Mouse (Mus musculus) kidney, embryonic 15.5 days (tissue): ENCODE measurements around the gene Plcl1. TPM values are rescaled to one million over a fixed set of nuclear protein-coding genes. Genes with fewer than 3 reads are reported as not detected.

Experiments used
- ATAC-seq: fragments of 200-750 bp; cut with Nextera tagmentation; replicated peaks from 2 replicates; pipeline ENCODE4 v1.8.0; 2017; ENCODE audit warnings: moderate TSS enrichment; ENCODE audit not compliant: low FRiP score
- H3K27ac ChIP-seq: fragments of 300-500 bp; sonication (generic); 2 replicates; pipeline ENCODE4 v1.5.1; 2015; ENCODE audit warnings: mild to moderate bottlenecking, inconsistent platforms
- H3K27me3 ChIP-seq: fragments of 300-500 bp; sonication (generic); 2 replicates; pipeline ENCODE4 v1.6.1; 2015; ENCODE audit warnings: inconsistent platforms
- H3K36me3 ChIP-seq: fragments of 300-500 bp; sonication (generic); 2 replicates; pipeline ENCODE4 v1.6.1; 2015; ENCODE audit warnings: inconsistent platforms
- H3K4me1 ChIP-seq: fragments of 300-500 bp; sonication (generic); 2 replicates; pipeline ENCODE4 v1.6.1; 2015; ENCODE audit warnings: inconsistent platforms
- H3K4me2 ChIP-seq: fragments of 300-500 bp; sonication (generic); 2 replicates; pipeline ENCODE4 v1.6.1; 2015; ENCODE audit warnings: moderate library complexity, mild to moderate bottlenecking, inconsistent platforms
- H3K4me3 ChIP-seq: fragments of 300-500 bp; sonication (generic); replicated peaks from 2 replicates; pipeline ENCODE4 v1.5.1; 2015; ENCODE audit warnings: mild to moderate bottlenecking, inconsistent platforms
- H3K9ac ChIP-seq: fragments of 300-500 bp; sonication (generic); 2 replicates; pipeline ENCODE4 v1.6.1; 2015; ENCODE audit warnings: mild to moderate bottlenecking, inconsistent platforms
- H3K9me3 ChIP-seq: fragments of 300-500 bp; sonication (generic); replicated peaks from 2 replicates; pipeline ENCODE4 v1.6.1; 2016; ENCODE audit warnings: inconsistent platforms
- WGBS: fragments of 180-500 bp; shearing (Covaris S2); methylation state at CpG from one replicate; pipeline ENCODE4 v1.1.7; 2015; ENCODE audit warnings: mixed read lengths; 5-methylcytosine and 5-hydroxymethylcytosine counted together
- polyA plus RNA-seq: library from polyadenylated mRNA; unstranded; fragments of >200 nt; fragmentation: Nextera tagmentation; extraction: Ambion mirVana; gene quantifications from 2 replicates; pipeline ENCODE4 v1.2.1, GENCODE M21; 2015

Gene Plcl1
- polyA plus RNA-seq, 1 experiment from 2014 or later: 4.8 TPM

- Histone ChIP-seq H3K36me3 (no peaks in the 10 kb centered on the region), H3K4me2 (no peak overlapping the region), H3K4me1 (peaks cover 16% of the 10 kb centered on the region), H3K27ac (no peak overlapping the region), H3K4me3 (no peak overlapping the region), H3K9ac (no peak overlapping the region), H3K27me3 (no peaks in the 10 kb centered on the region), H3K9me3 (no peaks in the 10 kb centered on the region)
- 79% methylated on average over 3 of the region's 3 CpGs for WGBS
- no peak for ATAC-seq
Observed at GRCm38 (mm10) chr1:55729332-55729731, 323.6 kb downstream of the Plcl1 start.

- peaks cover 20% of the 10 kb centered on the region for H3K4me1 ChIP-seq
- no peak overlapping the region for H3K9ac ChIP-seq
- no peaks in the 10 kb centered on the region for H3K27me3 ChIP-seq
- no peak overlapping the region for H3K27ac ChIP-seq
- 32% methylated on average over 3 of the region's 3 CpGs for WGBS
- H3K4me3 ChIP-seq: no peak overlapping the region
- H3K9me3 ChIP-seq: no peaks in the 10 kb centered on the region
- no peaks in the 10 kb centered on the region for H3K36me3 ChIP-seq
- ATAC-seq: 0 out of 2 replicates have a peak, but pooled peaks have one; percentile 18
- no peak overlapping the region for H3K4me2 ChIP-seq
Observed at GRCm38 (mm10) chr1:55732951-55733350, 327.2 kb downstream of the Plcl1 start.

GRCm38 (mm10) chr1:55736054-55736740 is 330.5 kb downstream of the Plcl1 start:
- H3K36me3 ChIP-seq: no peaks in the 10 kb centered on the region
- H3K4me3 ChIP-seq: no peak overlapping the region
- H3K4me1 ChIP-seq: peaks cover 29% of the 10 kb centered on the region
- no peak overlapping the region for H3K27ac ChIP-seq
- no peak overlapping the region for H3K4me2 ChIP-seq
- no peaks in the 10 kb centered on the region for H3K27me3 ChIP-seq
- no peak overlapping the region for H3K9ac ChIP-seq
- WGBS: 81% methylated on average over 14 of the region's 14 CpGs
- H3K9me3 ChIP-seq: no peaks in the 10 kb centered on the region
- peak; percentile 83 for ATAC-seq

GRCm38 (mm10) chr1:55736762-55737288 is 331.1 kb downstream of the Plcl1 start:
- WGBS: 28% methylated on average over 5 of the region's 5 CpGs
- Histone ChIP-seq H3K4me2 (no peak overlapping the region), H3K27me3 (no peaks in the 10 kb centered on the region), H3K36me3 (no peaks in the 10 kb centered on the region), H3K9me3 (no peaks in the 10 kb centered on the region), H3K4me3 (no peak overlapping the region), H3K27ac (no peak overlapping the region), H3K9ac (no peak overlapping the region), H3K4me1 (peaks cover 29% of the 10 kb centered on the region)
- ATAC-seq: 0 out of 2 replicates have a peak, but pooled peaks have one; percentile 23

- H3K9ac ChIP-seq: no peak overlapping the region
- H3K36me3 ChIP-seq: no peaks in the 10 kb centered on the region
- 59% methylated on average over 12 of the region's 12 CpGs for WGBS
- ATAC-seq: no peak
- no peak overlapping the region for H3K4me3 ChIP-seq
- H3K4me1 ChIP-seq: peaks cover 17% of the 10 kb centered on the region
- no peaks in the 10 kb centered on the region for H3K27me3 ChIP-seq
- no peaks in the 10 kb centered on the region for H3K9me3 ChIP-seq
- no peak overlapping the region for H3K27ac ChIP-seq
- H3K4me2 ChIP-seq: peak overlapping the region; percentile 14
Observed at GRCm38 (mm10) chr1:55738746-55739365, 333.1 kb downstream of the Plcl1 start.

GRCm38 (mm10) chr1:55741885-55742284 is 336.2 kb downstream of the Plcl1 start:
- H3K4me3 ChIP-seq: no peak overlapping the region
- H3K36me3 ChIP-seq: no peaks in the 10 kb centered on the region
- WGBS: 76% methylated on average over 3 of the region's 3 CpGs
- H3K9me3 ChIP-seq: no peaks in the 10 kb centered on the region
- H3K27me3 ChIP-seq: no peaks in the 10 kb centered on the region
- no peak for ATAC-seq
- no peak overlapping the region for H3K27ac ChIP-seq
- peaks cover 12% of the 10 kb centered on the region; the same call in 1 of the 2 replicates for H3K4me1 ChIP-seq
- no peak overlapping the region for H3K4me2 ChIP-seq
- H3K9ac ChIP-seq: no peak overlapping the region

- no peak overlapping the region for H3K4me3 ChIP-seq
- WGBS: 73% methylated on average over 5 of the region's 5 CpGs
- no peaks in the 10 kb centered on the region for H3K36me3 ChIP-seq
- no peak for ATAC-seq
- H3K4me2 ChIP-seq: no peak overlapping the region
- H3K27me3 ChIP-seq: no peaks in the 10 kb centered on the region
- no peak overlapping the region for H3K27ac ChIP-seq
- no peaks in the 10 kb centered on the region for H3K9me3 ChIP-seq
- 0 out of 2 replicates have a peak, but pooled peaks cover 3% of the 10 kb centered on the region for H3K4me1 ChIP-seq
- no peak overlapping the region for H3K9ac ChIP-seq
Observed at GRCm38 (mm10) chr1:55748516-55748915, 342.8 kb downstream of the Plcl1 start.

GRCm38 (mm10) chr1:55749770-55750169 is 344.0 kb downstream of the Plcl1 start:
- WGBS: 86% methylated on average over 7 of the region's 7 CpGs
- Histone ChIP-seq H3K9ac (no peak overlapping the region), H3K36me3 (no peaks in the 10 kb centered on the region), H3K27me3 (no peaks in the 10 kb centered on the region), H3K9me3 (no peaks in the 10 kb centered on the region), H3K27ac (no peak overlapping the region), H3K4me3 (no peak overlapping the region), H3K4me1 (0 out of 2 replicates have a peak, but pooled peaks cover 3% of the 10 kb centered on the region), H3K4me2 (no peak overlapping the region)
- no peak for ATAC-seq

GRCm38 (mm10) chr1:55755742-55756141 is 350.0 kb downstream of the Plcl1 start:
- Histone ChIP-seq H3K4me1 (0 out of 2 replicates have a peak, but pooled peaks cover 3% of the 10 kb centered on the region), H3K4me3 (no peak overlapping the region), H3K27me3 (no peaks in the 10 kb centered on the region), H3K4me2 (no peak overlapping the region), H3K9me3 (no peaks in the 10 kb centered on the region), H3K36me3 (no peaks in the 10 kb centered on the region), H3K27ac (no peak overlapping the region), H3K9ac (no peak overlapping the region)
- WGBS: 69% methylated on average over 10 of the region's 10 CpGs
- ATAC-seq: no peak

- Histone ChIP-seq H3K9ac (no peak overlapping the region), H3K9me3 (no peaks in the 10 kb centered on the region), H3K4me2 (no peak overlapping the region), H3K27me3 (no peaks in the 10 kb centered on the region), H3K4me3 (no peak overlapping the region), H3K4me1 (no peaks in the 10 kb centered on the region), H3K27ac (no peak overlapping the region), H3K36me3 (no peaks in the 10 kb centered on the region)
- 78% methylated on average over 5 of the region's 5 CpGs for WGBS
- no peak for ATAC-seq
Observed at GRCm38 (mm10) chr1:55762284-55762683, 356.6 kb downstream of the Plcl1 start.

GRCm38 (mm10) chr1:55763171-55763570 is 357.4 kb downstream of the Plcl1 start:
- H3K27ac ChIP-seq: no peak overlapping the region
- no peak overlapping the region for H3K9ac ChIP-seq
- H3K9me3 ChIP-seq: no peaks in the 10 kb centered on the region
- no peaks in the 10 kb centered on the region for H3K36me3 ChIP-seq
- no peaks in the 10 kb centered on the region for H3K27me3 ChIP-seq
- no peaks in the 10 kb centered on the region for H3K4me1 ChIP-seq
- ATAC-seq: no peak
- H3K4me3 ChIP-seq: no peak overlapping the region
- WGBS: 85% methylated on average over 2 of the region's 2 CpGs
- H3K4me2 ChIP-seq: no peak overlapping the region

GRCm38 (mm10) chr1:55766743-55767142 is 361.0 kb downstream of the Plcl1 start:
- H3K4me2 ChIP-seq: no peak overlapping the region
- no peaks in the 10 kb centered on the region for H3K4me1 ChIP-seq
- 23% methylated on average over 1 of the region's 1 CpGs for WGBS
- H3K27ac ChIP-seq: no peak overlapping the region
- H3K36me3 ChIP-seq: no peaks in the 10 kb centered on the region
- no peak for ATAC-seq
- H3K27me3 ChIP-seq: no peaks in the 10 kb centered on the region
- no peak overlapping the region for H3K4me3 ChIP-seq
- H3K9me3 ChIP-seq: no peaks in the 10 kb centered on the region
- no peak overlapping the region for H3K9ac ChIP-seq
